Mouse (Mus musculus) intestine, embryonic 16.5 days (tissue): Measurements from ENCODE around the gene Kctd19. TPM values are rescaled to one million over a fixed set of nuclear protein-coding genes. Genes with fewer than 3 reads are reported as not detected.

Source experiments
- ATAC-seq: fragments of 200-750 bp; cut with Nextera tagmentation; 2 replicates; pipeline ENCODE4 v1.8.0; 2017; ENCODE audit warnings: moderate TSS enrichment, moderate library complexity
- H3K27ac ChIP-seq: fragments of 300-500 bp; sonication (generic); 2 replicates; pipeline ENCODE4 v1.5.1; 2014; ENCODE audit warnings: mild to moderate bottlenecking, low read length
- H3K27me3 ChIP-seq: fragments of 300-500 bp; sonication (generic); replicated peaks from 2 replicates; pipeline ENCODE4 v1.6.1; 2014; ENCODE audit warnings: low read length, control low read depth, mixed read lengths; ENCODE audit not compliant: control insufficient read depth, insufficient read depth
- H3K36me3 ChIP-seq: fragments of 300-500 bp; sonication (generic); 2 replicates; pipeline ENCODE4 v1.6.1; 2014; ENCODE audit warnings: low read length, control low read depth; ENCODE audit not compliant: control insufficient read depth, insufficient read depth
- H3K4me1 ChIP-seq: fragments of 300-500 bp; sonication (generic); 2 replicates; pipeline ENCODE4 v1.6.1; 2014; ENCODE audit warnings: low read length, control low read depth, mixed read lengths; ENCODE audit not compliant: control insufficient read depth, insufficient read depth
- H3K4me2 ChIP-seq: fragments of 300-500 bp; sonication (generic); 2 replicates; pipeline ENCODE4 v1.6.1; 2014; ENCODE audit warnings: low read depth, low read length, control low read depth
- H3K4me3 ChIP-seq: fragments of 300-500 bp; sonication (generic); 2 replicates; pipeline ENCODE4 v1.5.1; 2014; ENCODE audit warnings: mild to moderate bottlenecking, low read length
- H3K9ac ChIP-seq: fragments of 300-500 bp; sonication (generic); 2 replicates; pipeline ENCODE4 v1.6.1; 2014; ENCODE audit warnings: low read depth, low read length
- H3K9me3 ChIP-seq: fragments of 300-500 bp; sonication (generic); 2 replicates; pipeline ENCODE4 v1.6.1; 2016; ENCODE audit warnings: low read length, control low read depth; ENCODE audit not compliant: control insufficient read depth
- WGBS: fragments of 180-500 bp; shearing (Covaris S2); extraction: QIAGEN DNeasy Blood & Tissue Kit; methylation state at CpG from one replicate; pipeline ENCODE4 v1.1.7; 2014; 5-methylcytosine and 5-hydroxymethylcytosine counted together
- polyA plus RNA-seq: library from polyadenylated mRNA; unstranded; fragments of >200 nt; fragmentation: Nextera tagmentation; extraction: Ambion mirVana; gene quantifications from 2 replicates; pipeline ENCODE4 v1.2.1, GENCODE M21; 2015

Kctd19 gene
- polyA plus RNA-seq = 0.04 TPM in 1 of 2 replicates, not detected in the other

DNA sequence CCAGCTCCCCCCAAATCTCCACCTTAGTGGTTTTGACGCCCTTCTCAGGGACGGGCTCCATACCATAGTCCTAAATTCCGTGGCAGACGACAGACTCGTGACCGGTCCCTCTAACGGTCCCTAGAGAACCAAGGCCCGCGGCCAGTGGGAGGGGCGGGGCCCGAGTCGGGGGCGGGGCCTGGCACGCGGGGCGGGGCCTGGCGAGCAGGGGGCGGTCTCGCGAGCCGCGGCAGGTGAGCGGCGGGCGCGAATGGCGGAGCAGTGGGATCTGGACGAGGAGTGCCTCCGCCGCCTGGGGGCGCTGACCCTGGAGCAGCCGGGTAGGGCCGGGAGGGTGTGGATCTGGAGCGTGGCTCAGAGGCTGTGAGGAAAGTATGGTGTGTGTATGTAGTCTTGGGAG lies at the start of gene Kctd19, which contains the start of gene Lrrc36:
Gene Kctd19 (minus strand): TSS at position 112 of the 400 bp plus-strand sequence.
Gene Lrrc36 (plus strand): TSS at position 181 of the 400 bp plus-strand sequence.
- H3K4me2 ChIP-seq = peak within 1 kb of the TSS; percentile 58
- ATAC-seq = peak; percentile 80
- peak within 1 kb of the TSS; percentile 35; the same call in 1 of the 2 replicates for H3K9ac ChIP-seq
- no peaks in the 10 kb centered on the region for H3K9me3 ChIP-seq
- WGBS = 2% methylated on average over 33 of the region's 34 CpGs
- H3K27me3 ChIP-seq = peaks cover 6% of the 10 kb centered on the region
- H3K36me3 ChIP-seq = no peaks in the 10 kb centered on the region
- peak within 1 kb of the TSS; percentile 37 for H3K4me3 ChIP-seq
- no peak within 1 kb of the TSS for H3K27ac ChIP-seq
- peaks cover 4% of the 10 kb centered on the region; the same call in 1 of the 2 replicates for H3K4me1 ChIP-seq

- no peaks in the 10 kb centered on the region for H3K9me3 ChIP-seq
- no peaks in the 10 kb centered on the region for H3K4me1 ChIP-seq
- no peak overlapping the region for H3K4me3 ChIP-seq
- no peak overlapping the region for H3K4me2 ChIP-seq
- H3K9ac ChIP-seq = no peak overlapping the region
- H3K27ac ChIP-seq = no peak overlapping the region
- H3K27me3 ChIP-seq = no peaks in the 10 kb centered on the region
- H3K36me3 ChIP-seq = no peaks in the 10 kb centered on the region
- WGBS = 52% methylated on average over 13 of the region's 13 CpGs
- no peak for ATAC-seq
These were observed 47.9 kb upstream of the Kctd19 start for GRCm38 (mm10) chr8:105461085-105461803.

- Histone ChIP-seq H3K9me3 (no peaks in the 10 kb centered on the region), H3K4me2 (no peak overlapping the region), H3K4me1 (no peaks in the 10 kb centered on the region), H3K27ac (no peak overlapping the region), H3K36me3 (no peaks in the 10 kb centered on the region), H3K4me3 (no peak overlapping the region), H3K27me3 (no peaks in the 10 kb centered on the region), H3K9ac (no peak overlapping the region)
- WGBS = 42% methylated on average over 10 of the region's 10 CpGs
- no peak for ATAC-seq
These were observed 41.9 kb upstream of the Kctd19 start for GRCm38 (mm10) chr8:105455218-105455617.

GRCm38 (mm10) chr8:105454088-105454487 lies 40.8 kb upstream of the Kctd19 start:
- Histone ChIP-seq H3K4me1 (no peaks in the 10 kb centered on the region), H3K4me2 (no peak overlapping the region), H3K9me3 (no peaks in the 10 kb centered on the region), H3K27me3 (no peaks in the 10 kb centered on the region), H3K9ac (no peak overlapping the region), H3K4me3 (no peak overlapping the region), H3K27ac (no peak overlapping the region), H3K36me3 (no peaks in the 10 kb centered on the region)
- 62% methylated on average over 5 of the region's 5 CpGs for WGBS
- ATAC-seq = no peak

DNA sequence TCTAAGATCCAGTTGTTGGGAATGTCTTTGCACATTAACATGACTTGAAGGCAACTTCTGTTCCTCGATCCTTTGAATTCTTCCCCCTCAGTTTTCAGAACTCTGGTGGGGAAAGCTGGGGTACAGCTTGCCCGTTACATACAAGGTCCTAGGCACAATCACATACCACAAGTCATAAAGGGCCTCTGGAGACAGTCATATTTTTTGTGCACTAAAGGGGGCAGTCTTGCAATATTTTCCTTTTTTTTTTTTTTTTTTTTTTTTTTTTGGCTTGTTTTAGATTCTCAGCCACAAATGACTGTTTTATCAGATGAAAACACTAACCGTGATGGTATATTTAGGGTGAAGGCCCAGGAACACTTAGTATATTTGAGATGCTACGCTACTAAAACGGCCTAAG lies 40.0 kb upstream of the Kctd19 start:
- Histone ChIP-seq H3K27me3 (no peaks in the 10 kb centered on the region), H3K9ac (no peak overlapping the region), H3K4me2 (no peak overlapping the region), H3K4me1 (no peaks in the 10 kb centered on the region), H3K4me3 (no peak overlapping the region), H3K9me3 (no peaks in the 10 kb centered on the region), H3K27ac (no peak overlapping the region), H3K36me3 (no peaks in the 10 kb centered on the region)
- ATAC-seq = no peak
- 70% methylated on average over 5 of the region's 5 CpGs for WGBS

GRCm38 (mm10) chr8:105451903-105452603 lies 38.8 kb upstream of the Kctd19 start:
- WGBS = 63% methylated on average over 15 of the region's 15 CpGs
- H3K27me3 ChIP-seq = no peaks in the 10 kb centered on the region
- H3K4me1 ChIP-seq = no peaks in the 10 kb centered on the region
- no peak overlapping the region for H3K9ac ChIP-seq
- H3K4me2 ChIP-seq = no peak overlapping the region
- ATAC-seq = no peak
- H3K9me3 ChIP-seq = no peaks in the 10 kb centered on the region
- no peak overlapping the region for H3K27ac ChIP-seq
- H3K4me3 ChIP-seq = no peak overlapping the region
- H3K36me3 ChIP-seq = no peaks in the 10 kb centered on the region

DNA sequence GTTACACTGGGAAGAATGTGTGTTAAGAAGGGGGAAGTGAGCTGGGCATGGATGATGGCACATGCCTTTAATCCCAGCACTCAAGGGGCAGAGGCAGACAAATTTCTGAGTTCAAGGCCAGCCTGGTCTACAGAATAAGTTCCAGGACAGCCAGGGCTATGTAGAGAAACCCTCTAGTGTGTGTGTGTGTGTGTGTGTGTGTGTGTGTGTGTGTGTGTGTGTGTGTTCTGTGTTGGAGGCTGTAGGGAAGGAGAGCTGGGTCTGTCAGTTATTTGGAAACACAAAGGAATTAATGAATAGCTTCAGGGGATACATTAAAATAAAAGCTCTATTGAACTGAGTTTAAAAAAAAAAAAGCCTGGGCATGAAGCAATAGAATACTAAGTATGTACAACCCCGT lies 37.7 kb upstream of the Kctd19 start:
- no peak overlapping the region for H3K4me2 ChIP-seq
- no peaks in the 10 kb centered on the region for H3K27me3 ChIP-seq
- no peaks in the 10 kb centered on the region for H3K36me3 ChIP-seq
- no peak overlapping the region for H3K9ac ChIP-seq
- WGBS = 62% methylated on average over 1 of the region's 1 CpGs
- H3K4me3 ChIP-seq = no peak overlapping the region
- no peak overlapping the region for H3K27ac ChIP-seq
- ATAC-seq = no peak
- 0 out of 2 replicates have a peak, but pooled peaks cover 2% of the 10 kb centered on the region for H3K4me1 ChIP-seq
- H3K9me3 ChIP-seq = no peaks in the 10 kb centered on the region

GRCm38 (mm10) chr8:105448596-105448995 lies 35.3 kb upstream of the Kctd19 start:
- Histone ChIP-seq H3K27me3 (no peaks in the 10 kb centered on the region), H3K27ac (no peak overlapping the region)
- ATAC-seq = 0 out of 2 replicates have a peak, but pooled peaks have one; percentile 55

DNA sequence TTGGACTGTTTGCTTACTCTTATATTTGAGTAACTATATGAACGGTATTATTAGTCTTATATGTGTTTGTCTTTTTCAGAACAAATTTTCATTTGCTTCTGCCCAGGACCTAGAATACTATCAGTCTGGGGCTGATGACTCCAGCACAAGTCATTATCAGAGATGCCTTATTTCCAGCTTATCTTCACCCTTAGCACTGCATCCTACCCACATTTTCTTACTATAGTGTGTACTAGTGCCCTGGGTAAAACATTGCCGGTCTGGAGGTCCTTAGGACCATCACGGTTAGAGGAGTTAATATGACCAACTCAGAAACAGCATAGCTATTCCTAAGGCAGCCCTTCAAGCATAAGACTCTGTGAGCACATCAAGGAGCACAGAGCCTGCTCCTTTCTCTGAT lies 34.9 kb upstream of the Kctd19 start:
- WGBS = 91% methylated on average over 3 of the region's 3 CpGs
- Histone ChIP-seq H3K4me3 (no peak overlapping the region), H3K9me3 (no peaks in the 10 kb centered on the region), H3K27me3 (no peaks in the 10 kb centered on the region), H3K27ac (no peak overlapping the region), H3K4me2 (no peak overlapping the region), H3K9ac (no peak overlapping the region), H3K4me1 (0 out of 2 replicates have a peak, but pooled peaks cover 2% of the 10 kb centered on the region), H3K36me3 (no peaks in the 10 kb centered on the region)
- no peak for ATAC-seq

More at GRCm38 (mm10) chr8:105448596-105448995, 35.3 kb upstream of the Kctd19 start:
- H3K4me1 ChIP-seq = 0 out of 2 replicates have a peak, but pooled peaks cover 2% of the 10 kb centered on the region
- no peak overlapping the region for H3K4me3 ChIP-seq
- no peaks in the 10 kb centered on the region for H3K36me3 ChIP-seq
- no peak overlapping the region for H3K9ac ChIP-seq
- H3K9me3 ChIP-seq = no peaks in the 10 kb centered on the region
- WGBS = 84% methylated on average over 5 of the region's 5 CpGs
- no peak overlapping the region for H3K4me2 ChIP-seq
